Mouse (Mus musculus): ENCODE results near the gene Epn1.

DNA sequence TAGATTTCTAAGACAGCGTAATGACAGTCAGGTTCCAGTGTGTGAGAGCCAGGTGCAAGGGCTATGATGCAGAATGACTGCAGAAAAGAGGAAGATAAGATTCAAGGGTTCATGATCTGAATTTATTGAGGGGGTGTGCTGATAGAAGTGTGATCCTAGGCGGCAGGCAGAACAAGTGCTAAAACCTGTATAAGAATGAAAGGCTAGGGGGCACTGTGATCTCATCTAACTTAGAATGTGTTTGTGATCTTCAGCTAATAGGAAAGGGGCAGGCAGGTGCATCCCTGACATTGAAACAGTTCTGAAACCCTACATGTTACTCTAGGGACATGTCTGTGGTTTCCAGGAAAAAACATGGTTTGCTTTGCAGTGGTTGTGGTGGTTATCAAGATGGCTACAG, 33.9 kb upstream of the Epn1 start:
- TF ChIP-seq E2F4 (IDR thresholded peaks at IDR 0.05; ENCODE audit: insufficient replicate concordance, low read depth, low read length) (no peak), CTCF (conservative IDR thresholded peaks at IDR 0.05 in 1 of 2, IDR thresholded peaks at IDR 0.05 in 1 of 2; ENCODE audit: low read depth in 2 of 2, low read length in 2 of 2) (peak; percentile 13 to 65; a peak in 2 of 4 replicates), MAFK (IDR thresholded peaks at IDR 0.05; ENCODE audit: insufficient replicate concordance, low read length) (peak; percentile 61), RCOR1 (conservative IDR thresholded peaks at IDR 0.05; ENCODE audit: low read depth, low read length) (no peak), ETS1 (conservative IDR thresholded peaks at IDR 0.05; ENCODE audit: low read depth, low read length) (no peak), TBP (conservative IDR thresholded peaks at IDR 0.05; ENCODE audit: low read depth, low read length) (no peak), EP300 (IDR thresholded peaks at IDR 0.05; ENCODE audit: low read length) (no peak)
